Mouse (Mus musculus): ENCODE data around the gene Fbxw24.
"Not testable (repeated sequence)": the region's sequence is repeated elsewhere in the genome, so short reads cannot be mapped to it uniquely, and the experiment has no call there.

Fbxw24 gene

GRCm38 (mm10) chr9:109625957-109626356 is at the start of gene Fbxw24:
Gene Fbxw24 (minus strand): TSS chr9:109626057.
- CTCF ChIA-PET, result not testable (repeated sequence)

- CTCF ChIA-PET, result not testable (repeated sequence)
These were observed 38.7 kb upstream of the Fbxw24 start, which contains the start of gene Fbxw25 for GRCm38 (mm10) chr9:109664552-109664951. Gene Fbxw25 (minus strand): TSS chr9:109664652.

GRCm38 (mm10) chr9:109606837-109607236 is 19.0 kb downstream of the Fbxw24 start:
- CTCF ChIA-PET, result not testable (repeated sequence)

- CTCF ChIA-PET, result not testable (repeated sequence)
These were observed 23.7 kb downstream of the Fbxw24 start for GRCm38 (mm10) chr9:109602128-109602527.

- CTCF ChIA-PET, result no interaction called here
These were observed 28.6 kb downstream of the Fbxw24 start for GRCm38 (mm10) chr9:109597226-109597625.

GRCm38 (mm10) chr9:109594866-109595265 is 31.0 kb downstream of the Fbxw24 start:
- CTCF ChIA-PET, result no interaction called here

GRCm38 (mm10) chr9:109568162-109568561 is 57.7 kb downstream of the Fbxw24 start, which contains the start of gene Fbxw15:
Gene Fbxw15 (minus strand): TSS chr9:109568262.
- CTCF ChIA-PET, result interaction anchor here (0.6 kb wide), 1 partner anchor 179 kb away, joined by 20 read pairs; no protein-coding TSS in a partner anchor

GRCm38 (mm10) chr9:109565546-109565945 is 60.3 kb downstream of the Fbxw24 start:
- CTCF ChIA-PET, result no interaction called here

GRCm38 (mm10) chr9:109562106-109562505 is 63.8 kb downstream of the Fbxw24 start:
- CTCF ChIA-PET, result not testable (repeated sequence)

GRCm38 (mm10) chr9:109552483-109552882 is 73.4 kb downstream of the Fbxw24 start:
- CTCF ChIA-PET, result no interaction called here

Data from spleen, embryonic (tissue).